Mouse (Mus musculus): Measurements from ENCODE around the gene Fam78a. TPM values are rescaled to one million over a fixed set of nuclear protein-coding genes. Genes with fewer than 3 reads are reported as not detected.
"Not testable (repeated sequence)": the region's sequence is repeated elsewhere in the genome, so short reads cannot be mapped to it uniquely, and the experiment has no call there.

Fam78a gene
- polyA plus RNA-seq, 1 experiment from 2014 or later, result 2.9 TPM

DNA sequence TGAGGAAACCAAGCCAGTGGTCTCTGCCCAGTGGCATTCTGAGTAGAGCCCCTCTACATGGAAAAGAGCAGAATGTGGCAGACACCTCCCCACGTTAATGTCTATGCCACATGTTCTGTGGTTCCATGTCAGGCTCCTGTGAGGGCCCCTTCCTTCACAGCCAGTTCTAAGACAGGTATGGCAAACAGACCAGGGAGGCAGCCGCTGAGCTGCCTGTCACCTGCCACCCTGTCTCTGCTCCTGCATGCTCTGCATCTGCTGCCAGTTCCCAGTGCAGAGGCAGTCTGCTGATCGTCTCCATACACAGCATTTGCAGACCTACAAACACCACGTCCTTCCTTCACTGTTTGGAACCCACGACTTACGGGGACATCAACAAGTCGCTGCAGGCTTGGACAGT is 32.2 kb downstream of the Fam78a start:
- no peaks in the 10 kb centered on the region for H3K9me3 ChIP-seq
- 94% methylated on average over 7 of the region's 7 CpGs for WGBS

DNA sequence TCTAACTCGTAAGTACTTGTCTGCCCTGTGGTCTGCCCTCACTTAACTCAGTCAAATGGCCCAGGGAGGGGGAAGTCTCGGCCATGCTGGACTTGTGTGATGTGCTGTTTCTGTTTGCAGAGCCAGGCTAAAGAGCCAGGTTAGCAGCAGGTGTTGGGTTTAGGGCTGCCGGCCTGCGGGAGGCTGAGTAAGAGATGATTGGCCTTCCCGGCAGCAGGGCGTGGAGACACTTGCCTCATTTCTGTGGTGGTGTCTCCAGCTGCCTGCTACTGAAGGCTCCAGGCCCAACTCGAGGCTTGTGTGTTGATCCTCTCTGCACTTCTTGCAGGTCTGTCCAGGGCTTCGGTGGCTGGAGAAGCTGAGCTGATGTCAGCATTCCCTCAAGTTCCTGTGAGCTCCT is 32.9 kb downstream of the Fam78a start:
- Histone ChIP-seq H3K4me2 (replicated peaks) (no peak overlapping the region), H3K9me3 (no peaks in the 10 kb centered on the region), H3K27ac (no peak overlapping the region), H3K4me1 (0 out of 2 replicates have a peak, but pooled peaks cover 5% of the 10 kb centered on the region), H3K9ac (no peak overlapping the region), H3K4me3 (no peak overlapping the region), H3K27me3 (replicated peaks) (no peaks in the 10 kb centered on the region), H3K36me3 (peaks cover 60% of the 10 kb centered on the region)
- 86% methylated on average over 8 of the region's 8 CpGs for WGBS
- ATAC-seq (ENCODE audit: low FRiP score, low read depth), result no peak

More for the DNA sequence above, 32.2 kb downstream of the Fam78a start:
- peaks cover 53% of the 10 kb centered on the region for H3K36me3 ChIP-seq
- no peak overlapping the region for H3K27ac ChIP-seq
- no peak overlapping the region for H3K9ac ChIP-seq
- 0 out of 2 replicates have a peak, but pooled peaks cover 5% of the 10 kb centered on the region for H3K4me1 ChIP-seq
- no peak overlapping the region for H3K4me3 ChIP-seq
- H3K27me3 ChIP-seq (replicated peaks), result no peaks in the 10 kb centered on the region
- no peak for ATAC-seq (ENCODE audit: low FRiP score, low read depth)
- no peak overlapping the region for H3K4me2 ChIP-seq (replicated peaks)

DNA sequence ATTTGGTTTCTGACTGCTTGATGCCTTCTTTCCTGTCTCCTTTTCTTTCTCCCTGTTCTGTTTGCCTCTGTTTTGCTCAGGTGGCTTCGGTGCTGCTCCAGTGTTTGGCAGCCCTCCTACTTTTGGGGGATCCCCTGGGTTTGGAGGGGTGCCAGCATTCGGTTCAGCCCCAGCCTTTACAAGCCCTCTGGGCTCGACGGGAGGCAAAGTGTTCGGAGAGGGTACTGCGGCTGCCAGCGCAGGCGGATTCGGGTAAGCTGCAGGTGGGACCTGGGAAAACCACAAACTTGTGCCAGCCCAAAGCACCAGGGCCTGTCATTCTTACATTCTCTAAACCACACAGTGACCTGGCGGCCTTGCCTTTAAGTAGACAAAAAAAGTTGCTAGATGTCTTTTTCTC is 37.3 kb downstream of the Fam78a start:
- H3K36me3 ChIP-seq, result peaks cover 88% of the 10 kb centered on the region
- 91% methylated on average over 10 of the region's 10 CpGs for whole genome bisulfite sequencing

DNA sequence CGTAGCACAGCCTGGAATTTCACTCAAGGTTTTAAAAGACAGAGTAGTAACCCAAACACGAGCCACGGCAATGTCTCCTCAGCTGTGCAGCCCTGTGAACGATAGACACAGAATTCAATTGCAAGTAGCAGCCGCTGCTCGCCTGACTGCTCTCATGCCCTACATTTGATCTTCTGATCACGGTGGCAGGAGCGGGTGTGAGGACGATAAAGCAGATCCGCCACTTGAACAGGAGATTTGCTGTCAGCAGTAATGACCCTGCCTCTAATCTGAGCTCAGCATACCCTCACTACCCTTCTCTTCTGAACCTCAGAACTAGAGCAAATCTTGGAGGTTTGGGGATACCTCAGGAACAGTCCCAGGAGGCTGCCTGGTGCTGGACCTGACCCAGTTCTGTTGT is 38.6 kb downstream of the Fam78a start:
- H3K36me3 ChIP-seq, result peaks cover 87% of the 10 kb centered on the region
- no peaks in the 10 kb centered on the region for H3K4me1 ChIP-seq
- no peak overlapping the region for H3K27ac ChIP-seq
- no peak overlapping the region for H3K4me2 ChIP-seq (replicated peaks)
- H3K27me3 ChIP-seq (replicated peaks), result no peaks in the 10 kb centered on the region
- ATAC-seq (ENCODE audit: low FRiP score, low read depth), result no peak
- H3K9me3 ChIP-seq, result no peaks in the 10 kb centered on the region
- H3K9ac ChIP-seq, result no peak overlapping the region
- WGBS, result 90% methylated on average over 10 of the region's 10 CpGs
- H3K4me3 ChIP-seq, result no peak overlapping the region

More for the DNA sequence above, 37.3 kb downstream of the Fam78a start:
- Histone ChIP-seq H3K9ac (no peak overlapping the region), H3K27ac (no peak overlapping the region), H3K4me3 (no peak overlapping the region), H3K9me3 (no peaks in the 10 kb centered on the region), H3K27me3 (replicated peaks) (no peaks in the 10 kb centered on the region), H3K4me2 (replicated peaks) (no peak overlapping the region), H3K4me1 (no peaks in the 10 kb centered on the region)
- ATAC-seq (ENCODE audit: low FRiP score, low read depth), result no peak

DNA sequence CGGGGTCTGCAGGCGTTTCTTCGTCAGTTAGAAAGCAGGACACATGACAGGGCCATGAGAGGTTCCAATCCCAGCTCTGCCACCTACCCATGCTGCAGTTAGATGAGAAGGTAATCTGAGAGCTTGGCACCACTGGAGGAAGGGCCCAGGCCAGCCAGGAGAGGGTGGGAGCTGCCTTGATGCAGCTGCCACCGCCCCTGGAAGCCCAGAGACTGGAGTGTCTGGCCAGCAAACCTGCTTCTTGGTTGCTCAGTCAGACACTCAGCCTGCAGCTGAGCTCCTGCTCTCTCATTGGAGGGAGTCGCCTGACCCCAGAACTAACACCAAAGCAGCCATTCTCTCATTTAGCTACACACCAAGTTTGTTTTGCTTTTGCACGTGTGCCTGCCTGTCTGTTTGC is 39.3 kb downstream of the Fam78a start:
- no peak overlapping the region for H3K9ac ChIP-seq
- no peak for ATAC-seq (ENCODE audit: low FRiP score, low read depth)

DNA sequence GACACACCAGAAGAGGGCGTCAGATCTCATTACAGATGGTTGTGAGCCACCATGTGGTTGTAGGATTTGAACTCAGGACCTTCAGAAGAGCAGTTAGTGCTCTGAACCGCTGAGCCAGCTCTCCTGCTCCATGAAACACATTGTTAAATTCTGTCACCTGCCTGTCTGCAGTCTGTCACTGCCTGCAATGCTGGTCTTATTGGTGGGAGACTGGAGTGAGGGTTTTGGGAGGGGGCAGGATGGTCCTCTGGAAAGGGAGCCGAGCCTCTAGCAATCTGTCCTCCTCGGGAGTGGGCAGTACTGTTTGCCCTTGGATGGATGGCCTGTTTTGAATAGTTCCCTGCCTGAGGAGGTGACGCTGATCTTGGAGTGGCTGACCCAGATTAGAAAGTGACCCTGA is 40.8 kb downstream of the Fam78a start:
- Histone ChIP-seq H3K36me3 (peaks cover 89% of the 10 kb centered on the region), H3K27ac (no peak overlapping the region), H3K9ac (no peak overlapping the region), H3K4me1 (no peaks in the 10 kb centered on the region), H3K9me3 (no peaks in the 10 kb centered on the region), H3K4me2 (replicated peaks) (no peak overlapping the region), H3K4me3 (no peak overlapping the region), H3K27me3 (replicated peaks) (no peaks in the 10 kb centered on the region)
- ATAC-seq (ENCODE audit: low FRiP score, low read depth), result no peak
- 76% methylated on average over 5 of the region's 5 CpGs for WGBS

More for the DNA sequence above, 39.3 kb downstream of the Fam78a start:
- Histone ChIP-seq H3K4me2 (replicated peaks) (no peak overlapping the region), H3K27me3 (replicated peaks) (no peaks in the 10 kb centered on the region), H3K9me3 (no peaks in the 10 kb centered on the region), H3K36me3 (peaks cover 87% of the 10 kb centered on the region), H3K27ac (no peak overlapping the region), H3K4me3 (no peak overlapping the region), H3K4me1 (no peaks in the 10 kb centered on the region)
- WGBS, result 86% methylated on average over 6 of the region's 6 CpGs

DNA sequence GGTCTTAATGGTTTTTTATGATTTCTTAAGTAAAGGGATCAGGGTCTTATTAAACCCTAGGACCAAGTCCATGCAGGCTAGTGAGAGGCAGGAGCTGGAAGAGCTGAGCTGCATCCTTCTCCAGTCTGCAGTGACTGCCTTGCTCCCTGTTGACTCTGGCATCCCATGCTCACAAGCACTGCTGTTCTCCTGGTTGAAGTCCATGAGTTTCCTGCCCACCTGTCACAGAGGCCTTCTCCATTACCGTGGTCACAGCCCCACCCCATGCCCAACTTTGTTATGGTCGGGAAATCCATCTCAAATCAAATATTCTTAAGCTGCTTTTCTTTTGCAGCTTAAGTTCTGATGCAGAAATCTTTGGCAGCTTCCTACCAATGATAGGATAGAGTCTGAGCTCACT is 43.6 kb downstream of the Fam78a start:
- Histone ChIP-seq H3K27ac (no peak overlapping the region), H3K4me2 (replicated peaks) (no peak overlapping the region), H3K4me3 (no peak overlapping the region), H3K9me3 (no peaks in the 10 kb centered on the region), H3K9ac (no peak overlapping the region), H3K36me3 (peaks cover 89% of the 10 kb centered on the region), H3K27me3 (replicated peaks) (no peaks in the 10 kb centered on the region), H3K4me1 (no peaks in the 10 kb centered on the region)
- no peak for ATAC-seq (ENCODE audit: low FRiP score, low read depth)
- WGBS, result 93% methylated on average over 2 of the region's 2 CpGs

DNA sequence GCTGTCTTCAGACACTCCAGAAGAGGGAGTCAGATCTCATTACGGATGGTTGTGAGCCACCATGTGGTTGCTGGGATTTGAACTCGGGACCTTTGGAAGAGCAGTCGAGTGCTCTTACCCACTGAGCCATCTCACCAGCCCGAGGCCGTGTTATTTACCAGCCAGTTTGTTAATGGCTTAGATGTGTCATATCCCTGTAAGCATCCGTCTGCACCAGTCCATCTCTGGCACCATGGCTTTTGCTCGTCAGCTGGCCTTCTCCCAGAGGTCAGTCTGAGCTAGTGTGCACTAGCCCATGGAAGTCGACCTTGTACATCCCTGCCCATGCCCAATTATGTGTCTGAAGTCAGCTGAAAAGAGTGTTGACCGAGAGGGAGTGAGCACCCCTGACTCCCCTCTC is 44.0 kb downstream of the Fam78a start:
- not testable (repeated sequence) for H3K4me3 ChIP-seq; H3K4me2 ChIP-seq (replicated peaks); ATAC-seq (ENCODE audit: low FRiP score, low read depth); H3K4me1 ChIP-seq; H3K9me3 ChIP-seq; H3K9ac ChIP-seq; H3K27ac ChIP-seq; H3K27me3 ChIP-seq (replicated peaks)
- peaks cover 87% of the 10 kb centered on the region for H3K36me3 ChIP-seq
- 92% methylated on average over 9 of the region's 9 CpGs for WGBS

DNA sequence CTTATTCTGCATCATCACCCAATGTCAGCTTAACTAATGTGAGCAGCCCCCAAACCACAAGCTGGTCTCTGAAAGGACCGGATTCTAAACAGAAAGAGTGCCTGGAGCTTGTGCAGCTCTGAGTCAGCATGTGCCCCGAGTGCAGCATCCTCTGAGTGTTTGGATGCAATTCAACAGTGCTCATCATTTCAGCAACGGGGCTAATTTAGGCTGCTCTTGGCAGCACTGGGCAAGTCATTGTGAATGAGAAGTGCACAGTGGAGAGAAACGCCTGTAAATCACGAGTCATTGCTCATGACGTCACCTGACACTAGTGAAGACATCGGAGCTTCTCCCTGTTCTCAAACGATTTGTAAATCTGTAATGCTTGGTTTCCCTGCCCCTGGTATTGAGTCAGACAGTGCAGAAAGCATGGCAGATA is 46.0 kb downstream of the Fam78a start:
- no peak for ATAC-seq (ENCODE audit: low FRiP score, low read depth)
- H3K9me3 ChIP-seq, result no peaks in the 10 kb centered on the region
- H3K4me2 ChIP-seq (replicated peaks), result no peak overlapping the region
- no peaks in the 10 kb centered on the region for H3K27me3 ChIP-seq (replicated peaks)
- no peak overlapping the region for H3K4me3 ChIP-seq
- 84% methylated on average over 8 of the region's 8 CpGs for WGBS
- H3K9ac ChIP-seq, result no peak overlapping the region
- no peaks in the 10 kb centered on the region for H3K4me1 ChIP-seq
- peaks cover 90% of the 10 kb centered on the region for H3K36me3 ChIP-seq
- H3K27ac ChIP-seq, result no peak overlapping the region

DNA sequence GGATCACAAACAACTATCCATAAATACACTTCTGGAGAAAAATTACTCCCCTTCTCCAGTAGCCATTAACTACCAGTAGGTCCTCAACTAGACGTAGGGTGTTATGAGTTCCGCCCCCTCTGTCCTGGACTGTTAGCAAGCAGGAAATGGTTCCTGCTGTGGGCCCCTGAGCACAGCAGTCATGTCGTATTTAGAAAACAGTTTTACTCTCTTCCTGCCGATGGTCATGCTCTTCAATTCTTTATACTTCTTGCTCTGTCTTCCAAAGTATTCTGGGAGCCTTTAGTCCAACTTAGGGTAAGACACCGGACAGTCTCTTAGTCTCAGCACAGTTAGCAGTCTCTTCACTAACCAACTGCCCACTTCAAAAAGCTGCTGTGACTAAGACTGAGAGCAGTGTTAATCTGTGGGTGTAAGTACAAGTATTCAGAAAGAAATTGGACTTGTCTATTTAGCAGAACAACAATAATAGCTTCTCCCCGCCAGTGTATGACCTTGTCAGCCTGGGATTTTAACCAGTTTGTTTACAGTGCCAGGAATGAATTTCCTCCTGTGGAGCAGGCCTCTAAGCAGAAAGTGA is 47.3 kb downstream of the Fam78a start:
- ATAC-seq (ENCODE audit: low FRiP score, low read depth), result no peak
- Histone ChIP-seq H3K27me3 (replicated peaks) (no peaks in the 10 kb centered on the region), H3K36me3 (peaks cover 89% of the 10 kb centered on the region), H3K9ac (no peak overlapping the region), H3K4me3 (no peak overlapping the region), H3K4me2 (replicated peaks) (no peak overlapping the region), H3K9me3 (no peaks in the 10 kb centered on the region), H3K27ac (no peak overlapping the region), H3K4me1 (no peaks in the 10 kb centered on the region)
- WGBS, result 76% methylated on average over 6 of the region's 6 CpGs

DNA sequence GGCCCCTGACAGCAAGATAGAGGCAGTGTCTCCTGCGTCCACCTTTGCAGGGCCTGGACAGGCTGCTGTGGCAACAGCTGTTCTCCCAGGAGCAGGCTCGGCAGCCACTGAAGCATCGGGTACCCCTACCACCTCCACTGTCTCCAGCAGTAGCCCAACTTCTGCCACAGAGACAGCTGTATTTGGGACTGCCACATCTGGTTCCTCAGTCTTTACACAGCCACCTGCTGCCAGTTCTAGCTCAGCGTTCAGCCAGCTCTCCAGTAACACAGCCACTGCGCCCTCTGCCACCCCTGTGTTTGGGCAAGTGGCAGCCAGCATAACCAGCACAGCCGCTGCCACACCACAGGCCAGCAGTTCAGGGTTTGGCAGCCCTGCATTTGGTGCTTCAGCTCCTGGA is 50.5 kb downstream of the Fam78a start:
- H3K4me1 ChIP-seq, result no peaks in the 10 kb centered on the region
- H3K27me3 ChIP-seq (replicated peaks), result no peaks in the 10 kb centered on the region
- peaks cover 89% of the 10 kb centered on the region for H3K36me3 ChIP-seq
- no peak overlapping the region for H3K27ac ChIP-seq
- H3K4me3 ChIP-seq, result no peak overlapping the region
- ATAC-seq (ENCODE audit: low FRiP score, low read depth), result no peak
- H3K9ac ChIP-seq, result no peak overlapping the region
- WGBS, result 96% methylated on average over 6 of the region's 6 CpGs
- no peaks in the 10 kb centered on the region for H3K9me3 ChIP-seq
- no peak overlapping the region for H3K4me2 ChIP-seq (replicated peaks)

DNA sequence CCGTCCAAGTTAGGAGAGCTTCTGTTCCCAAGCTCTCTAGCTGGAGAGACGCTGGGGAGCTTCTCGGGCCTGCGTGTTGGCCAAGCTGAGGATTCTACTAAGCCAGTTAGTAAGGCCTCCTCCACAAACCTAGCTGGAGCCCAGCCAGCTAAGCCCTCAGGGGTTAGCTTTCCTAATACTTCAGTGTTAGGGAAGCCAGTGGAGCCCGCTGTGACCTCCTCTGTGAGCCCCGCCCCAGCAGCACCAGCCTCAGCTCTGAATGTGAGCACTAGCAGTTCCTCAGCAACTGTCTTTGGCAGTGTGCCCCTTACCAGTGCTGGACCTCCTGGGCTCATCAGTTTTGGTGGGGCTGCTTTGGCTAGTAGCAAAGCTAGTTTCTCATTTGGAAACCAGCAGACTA is 51.2 kb downstream of the Fam78a start:
- Histone ChIP-seq H3K9me3 (no peaks in the 10 kb centered on the region), H3K9ac (no peak overlapping the region), H3K4me1 (no peaks in the 10 kb centered on the region), H3K4me2 (replicated peaks) (no peak overlapping the region), H3K27me3 (replicated peaks) (no peaks in the 10 kb centered on the region), H3K36me3 (peaks cover 87% of the 10 kb centered on the region), H3K4me3 (no peak overlapping the region), H3K27ac (no peak overlapping the region)
- no peak for ATAC-seq (ENCODE audit: low FRiP score, low read depth)
- WGBS, result 93% methylated on average over 6 of the region's 6 CpGs

DNA sequence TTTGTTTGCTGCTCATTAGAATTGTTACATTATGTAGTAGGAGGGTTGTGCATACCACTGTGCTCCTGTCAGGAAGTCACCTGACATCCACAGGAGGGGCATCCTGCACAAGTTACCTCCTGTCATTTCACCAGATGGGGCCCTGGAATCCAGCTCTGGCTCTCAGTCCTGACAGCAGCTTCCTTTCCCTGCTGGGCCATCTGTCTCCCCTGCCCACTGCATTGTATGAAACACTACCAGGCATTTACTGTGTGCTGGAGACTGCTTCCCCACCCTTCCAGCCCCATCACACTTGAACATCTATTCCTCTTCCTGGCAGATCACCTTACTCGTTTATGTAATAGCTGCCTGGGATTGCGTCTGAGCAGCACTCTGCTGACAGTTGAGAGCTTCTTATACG is 55.0 kb downstream of the Fam78a start:
- no peaks in the 10 kb centered on the region for H3K9me3 ChIP-seq
- WGBS, result 80% methylated on average over 3 of the region's 3 CpGs
- H3K27ac ChIP-seq, result no peak overlapping the region
- H3K4me2 ChIP-seq (replicated peaks), result no peak overlapping the region
- no peak for ATAC-seq (ENCODE audit: low FRiP score, low read depth)
- H3K9ac ChIP-seq, result no peak overlapping the region
- no peak overlapping the region for H3K4me3 ChIP-seq
- H3K36me3 ChIP-seq, result peaks cover 89% of the 10 kb centered on the region
- no peaks in the 10 kb centered on the region for H3K27me3 ChIP-seq (replicated peaks)
- H3K4me1 ChIP-seq, result no peaks in the 10 kb centered on the region

All from neural tube, embryonic 12.5 days (tissue).